17 mouse cellular contexts compared by ENCODE assay signal in the genomic region with DNA sequence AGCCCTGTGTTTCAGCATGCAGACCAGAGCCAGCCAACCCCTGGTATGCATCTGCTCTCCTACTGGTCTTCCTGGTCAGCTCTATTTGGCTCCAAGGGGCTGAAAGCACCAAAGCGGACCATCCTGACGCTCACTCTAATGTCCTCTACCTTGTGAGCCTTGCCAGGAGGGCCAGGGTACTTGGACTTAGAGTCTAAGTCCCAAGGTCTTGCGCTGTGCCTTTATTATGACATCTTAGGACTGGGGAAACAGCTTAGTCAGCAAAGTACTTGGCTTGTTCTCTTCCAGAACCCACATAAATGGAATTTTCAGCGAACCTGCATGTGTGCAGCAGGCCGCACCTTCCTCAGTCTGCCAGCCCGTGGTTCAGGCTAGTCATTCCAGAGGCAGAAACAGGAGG.
DNase-seq lines count a peak whose midpoint lies in the region; ATAC-seq and TF ChIP-seq lines count a peak whose summit lies in the region.
"Had no signal": no experiment of that assay in that cellular context is flagged by ENCODE, and none has a peak within 500 bp of the region (broad histone marks: within the 10 kb centered on the region; RNA-seq: fewer than 3 reads in every experiment).

No protein-coding gene starts in this region.

- WGBS in limb, embryonic 10.5 days: 89% methylated on average over 6 of the region's 6 CpGs
- WGBS in forebrain, embryonic 14.5 days: 91% methylated on average over 6 of the region's 6 CpGs

- in situ Hi-C loops in ES-E14 (cut with MboI; ENCODE audit: low sequenced_read_pairs in 2 of 2, unreplicated experiment in 2 of 2): no loop called here

- H3K4me2 ChIP-seq in forebrain, embryonic 14.5 days (ENCODE audit: low read length): no peak overlapping the region
- H3K4me2 ChIP-seq: liver, embryonic 15.5 days had no signal

- H3K36me3 ChIP-seq in E14TG2a.4 (ENCODE audit: insufficient read depth, low read length) (peaks cover 37% of the 10 kb centered on the region), ES-E14 (ENCODE audit: control insufficient read depth, insufficient read depth, low read length, poor library complexity, severe bottlenecking) (peaks cover 3% of the 10 kb centered on the region; the same call in 1 of the 2 replicates)
- 0 out of 2 replicates have a peak, but pooled peaks cover 2% of the 10 kb centered on the region for H3K36me3 ChIP-seq in limb, embryonic 10.5 days
- H3K36me3 ChIP-seq in forebrain, embryonic 14.5 days (ENCODE audit: control insufficient read depth, insufficient read depth, low read length): no peaks in the 10 kb centered on the region
- H3K36me3 ChIP-seq: liver, embryonic 15.5 days had no signal

- H3K9me3 ChIP-seq in E14TG2a.4 (ENCODE audit: low read length) (no peaks in the 10 kb centered on the region), ES-E14 (ENCODE audit: control insufficient read depth, insufficient read depth, low read depth, low read length) (no peaks in the 10 kb centered on the region)
- H3K9me3 ChIP-seq in limb, embryonic 10.5 days (replicated peaks): no peaks in the 10 kb centered on the region
- H3K9me3 ChIP-seq in forebrain, embryonic 14.5 days (replicated peaks; ENCODE audit: control insufficient read depth, low read length): no peaks in the 10 kb centered on the region
- H3K9me3 ChIP-seq: liver, embryonic 15.5 days had no signal

- peak overlapping the region; percentile 0; the same call in 1 of the 2 replicates for H3K27ac ChIP-seq in ES-E14 (ENCODE audit: insufficient read depth, low read depth, low read length, poor library complexity, severe bottlenecking)
- H3K27ac ChIP-seq in limb, embryonic 10.5 days: peak overlapping the region; percentile 72
- no peak overlapping the region for H3K27ac ChIP-seq in forebrain, embryonic 14.5 days (ENCODE audit: low read depth, low read length)
- H3K27ac ChIP-seq: liver, embryonic 15.5 days had no signal

- H3K4me1 ChIP-seq in E14TG2a.4 (replicated peaks; ENCODE audit: low read depth, low read length): peaks cover 93% of the 10 kb centered on the region
- H3K4me1 ChIP-seq in ES-E14 (ENCODE audit: control insufficient read depth in 2 of 2, insufficient read depth in 2 of 2, low read length in 2 of 2, poor library complexity in 1 of 2): peaks cover 23 to 46% of the 10 kb centered on the region in 2 experiments
- peaks cover 98% of the 10 kb centered on the region for H3K4me1 ChIP-seq in limb, embryonic 10.5 days
- H3K4me1 ChIP-seq in forebrain, embryonic 14.5 days (ENCODE audit: control insufficient read depth, insufficient read depth, low read length): no peaks in the 10 kb centered on the region; the same call in 1 of the 2 replicates
- H3K4me1 ChIP-seq: liver, embryonic 15.5 days had no signal

- no peak for ATAC-seq in forebrain, embryonic 14.5 days
- ATAC-seq: forebrain, postnatal 0 days; hindbrain, embryonic 16.5 days had no signal

- peak overlapping the region; percentile 29; the same call in 1 of the 2 replicates for H3K9ac ChIP-seq in ES-E14 (ENCODE audit: insufficient read depth, low read depth, low read length, poor library complexity, severe bottlenecking)
- H3K9ac ChIP-seq in forebrain, embryonic 14.5 days (ENCODE audit: low read length): no peak overlapping the region
- H3K9ac ChIP-seq: forebrain, postnatal 0 days; liver, embryonic 15.5 days had no signal

- peak; percentile 42 for DNase-seq in kidney, adult 11 months
- DNase-seq in kidney, postnatal 4 days: no peak
- DNase-seq in ES-E14 (ENCODE audit: low read depth, low spot score): no peak
- DNase-seq in limb, embryonic 10.5 days (ENCODE audit: low spot score): no peak
- DNase-seq in forebrain, embryonic 14.5 days (ENCODE audit: low spot score): no peak
- DNase-seq in MN1 (ENCODE audit: low spot score): no peak
- DNase-seq: adrenal gland, postnatal 25 days; cerebellum, adult 8-10 months; forebrain, postnatal 0 days; heart, postnatal 10 days; lung, postnatal 10 days; midbrain, embryonic 14.5 days; thymus, postnatal 25 days had no signal

- H3K4me3 ChIP-seq in E14TG2a.4 (replicated peaks; ENCODE audit: low read length): peak overlapping the region; percentile 60
- H3K4me3 ChIP-seq in ES-E14 (ENCODE audit: insufficient read depth in 1 of 2, low read depth in 1 of 2, low read length in 2 of 2, poor library complexity in 1 of 2, severe bottlenecking in 1 of 2): no peak overlapping the region
- no peak overlapping the region for H3K4me3 ChIP-seq in limb, embryonic 10.5 days
- no peak overlapping the region for H3K4me3 ChIP-seq in forebrain, embryonic 14.5 days (ENCODE audit: low read depth, low read length)
- H3K4me3 ChIP-seq: erythroblast, embryonic 14.5 days; liver, embryonic 15.5 days had no signal

- H3K27me3 ChIP-seq in E14TG2a.4 (ENCODE audit: insufficient read depth, low read length): no peaks in the 10 kb centered on the region
- H3K27me3 ChIP-seq in limb, embryonic 10.5 days (ENCODE audit: low read depth, poor library complexity, severe bottlenecking): no peaks in the 10 kb centered on the region
- no peaks in the 10 kb centered on the region for H3K27me3 ChIP-seq in forebrain, embryonic 14.5 days (replicated peaks; ENCODE audit: control insufficient read depth, insufficient read depth, low read length)
- H3K27me3 ChIP-seq: liver, embryonic 15.5 days had no signal

- no peak for TF ChIP-seq CTCF in E14TG2a.4 (conservative IDR thresholded peaks at IDR 0.05; ENCODE audit: low read length)

TF ChIP-seq in ES-E14, 5 proteins besides CTCF, POLR2A, EP300 and RAD21:
- no peak for TF ChIP-seq CHD2 (IDR thresholded peaks at IDR 0.05; ENCODE audit: low read depth, low read length)
- peak; percentile 74 for TF ChIP-seq MAFK (IDR thresholded peaks at IDR 0.05; ENCODE audit: insufficient read depth, low read depth, low read length)
- TF ChIP-seq ZC3H11A (IDR thresholded peaks at IDR 0.05; ENCODE audit: borderline replicate concordance, low read depth, low read length): no peak
